Mouse (Mus musculus) gastrocnemius, postnatal 10 days (tissue): ENCODE results near the gene Smim27. TPM values are rescaled to one million over a fixed set of nuclear protein-coding genes. Genes with fewer than 3 reads are reported as not detected.
A peak's percentile ranks its signal among the peaks of the same experiment; 100 is the strongest.

Experiments
- DNase-seq: peaks from one replicate; pipeline ENCODE4 v3.0.0; 2021; ENCODE audit warnings: mixed read lengths
- long read RNA-seq, 2 experiments: library from polyadenylated mRNA; stranded (forward); transcript quantifications; one replicate each; pipeline ENCODE4 v2.0.0; 2021
- total RNA-seq, 2 experiments: library from RNA; stranded (reverse); gene quantifications; 2 replicates each; pipeline ENCODE4 v1.2.3; 2021

Gene Smim27
- 10 to 100 TPM; 46.8 to 64.0 TPM for total RNA-seq
- long read RNA-seq, experiment 1, transcript Smim27-201 (2 exons, 1,044 nt) = major isoform, 19 of 19 reads
- long read RNA-seq, experiment 1, partial matches to known transcripts = 0 of 19 reads
- long read RNA-seq, experiment 1, other reads (novel, unspliced or antisense) = 0 of 19 reads
- long read RNA-seq, experiment 2, transcript Smim27-201 (2 exons, 1,044 nt) = major isoform, 13 of 13 reads
- long read RNA-seq, experiment 2, partial matches to known transcripts = 0 of 13 reads
- long read RNA-seq, experiment 2, other reads (novel, unspliced or antisense) = 0 of 13 reads

GRCm38 (mm10) chr4:40269430-40270032, at the start of gene Smim27, which contains the start of gene Topors:
Smim27 (plus strand) TSS chr4:40269579.
Topors (minus strand) TSS chr4:40269850.
- DNase-seq = peak; percentile 90

DNA sequence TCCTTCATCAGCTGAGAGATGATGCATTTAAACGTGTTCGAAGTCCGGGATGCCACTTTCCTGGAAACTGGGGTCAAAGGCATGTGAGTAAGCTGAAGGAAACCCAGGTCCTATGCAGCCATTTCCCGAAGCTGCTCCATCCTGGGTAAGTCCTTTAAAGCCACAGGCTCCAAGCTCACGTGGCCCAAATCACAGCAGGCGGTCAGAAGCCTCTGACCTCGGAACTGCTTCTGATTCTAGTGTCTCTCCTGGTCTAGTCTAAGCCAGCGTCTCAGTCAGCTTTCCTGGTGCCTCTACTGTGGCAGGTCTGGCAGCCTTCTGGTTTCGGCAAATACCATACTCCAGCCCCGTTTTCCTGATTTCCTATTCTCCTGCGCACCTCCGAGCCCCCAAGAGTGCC, 48.9 kb upstream of the Smim27 start:
- DNase-seq = no peak

GRCm38 (mm10) chr4:40221004-40221760, 48.2 kb upstream of the Smim27 start:
- no peak for DNase-seq

DNA sequence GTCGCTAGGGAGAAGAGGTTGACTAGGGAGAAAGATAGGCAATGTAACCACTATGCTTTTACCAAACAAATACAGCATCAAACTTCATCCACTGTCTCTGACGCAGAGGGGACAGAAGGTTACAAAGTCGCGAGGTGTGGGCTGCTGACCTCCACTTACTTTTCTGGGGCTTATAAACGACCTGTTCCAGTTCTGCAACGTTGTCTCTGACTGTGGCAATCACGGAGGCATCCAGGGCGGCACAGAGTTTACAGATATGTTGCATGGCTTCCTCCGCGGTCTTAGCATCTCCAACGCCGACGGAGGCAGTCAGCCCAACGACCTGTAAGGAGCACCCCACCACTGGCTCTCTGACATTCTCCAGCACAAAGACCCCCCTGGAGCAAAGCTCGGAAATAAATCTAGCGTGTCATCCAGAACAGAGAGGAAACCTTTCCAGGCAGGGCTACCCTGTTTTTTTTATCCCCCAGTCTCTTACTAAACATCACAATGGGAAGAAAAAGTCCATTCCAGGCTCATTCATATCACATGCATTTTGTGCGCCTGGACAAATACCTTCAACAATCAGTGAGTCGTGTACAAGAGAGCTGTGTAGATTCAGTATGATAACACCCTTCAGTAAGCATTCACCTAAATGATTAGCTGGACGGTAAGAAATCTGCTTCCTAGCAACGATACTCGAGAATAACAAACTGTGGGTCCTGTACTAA, 47.3 kb upstream of the Smim27 start:
- DNase-seq = no peak

- no peak for DNase-seq
Measured at GRCm38 (mm10) chr4:40226095-40226494, 43.3 kb upstream of the Smim27 start.

DNA sequence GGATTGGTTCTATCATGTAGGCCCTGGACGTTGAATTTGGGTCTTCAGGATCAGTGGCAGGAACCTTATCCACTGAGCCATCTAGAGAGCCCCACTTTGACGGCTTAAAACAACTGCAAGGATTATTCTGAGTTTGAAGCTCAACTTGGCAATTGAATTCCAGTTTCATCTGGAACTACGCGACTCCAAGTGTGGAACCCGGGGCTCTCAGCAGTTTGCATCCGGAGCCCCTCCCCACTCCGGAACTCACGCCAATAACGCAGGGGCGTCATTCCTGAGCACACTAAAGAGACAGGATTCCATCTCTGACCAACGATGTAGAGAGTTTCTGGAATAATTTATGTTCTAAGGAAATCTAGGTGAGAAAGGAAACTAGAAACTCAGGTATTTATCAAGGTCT, 42.2 kb upstream of the Smim27 start:
- no peak for DNase-seq

DNA sequence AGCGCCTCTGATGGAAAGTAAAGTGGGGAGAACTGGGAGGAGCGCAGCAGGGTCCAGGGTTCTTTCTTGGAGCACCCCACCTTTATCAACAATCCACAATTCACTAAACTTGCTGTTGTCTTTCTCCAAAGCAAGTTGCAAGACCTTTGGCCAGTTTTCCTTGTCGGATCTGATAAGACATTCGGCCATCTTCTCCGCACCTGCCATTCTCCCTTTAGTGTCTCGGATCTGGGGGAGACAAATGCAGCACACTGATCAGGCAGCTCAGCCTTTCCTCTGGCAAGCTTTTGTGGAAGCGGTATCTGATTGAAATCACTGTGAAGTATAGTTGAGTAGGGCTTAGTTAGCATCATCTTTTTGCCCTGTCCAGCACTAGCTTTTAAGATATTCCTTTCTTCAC, 41.5 kb upstream of the Smim27 start:
- no peak for DNase-seq

DNA sequence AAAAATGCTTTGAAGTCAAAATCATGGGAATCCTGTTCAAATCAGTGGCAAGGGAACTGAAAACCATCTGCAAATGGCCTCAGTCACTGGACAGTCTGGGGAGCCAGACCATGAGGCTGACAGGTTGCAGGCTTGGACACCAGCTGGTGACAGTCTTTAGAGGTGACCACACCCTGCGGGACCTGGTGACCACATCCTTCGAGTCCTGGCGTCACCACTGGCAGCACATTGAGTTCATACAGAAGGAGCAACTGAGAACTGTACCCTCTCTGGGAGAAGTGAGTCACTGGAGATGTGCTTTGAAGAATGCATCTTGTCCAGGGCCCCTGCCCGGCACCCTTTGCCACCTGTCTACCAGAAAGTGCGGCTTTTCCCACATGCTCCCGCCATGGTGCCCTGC, 39.7 kb upstream of the Smim27 start:
- DNase-seq = no peak

DNA sequence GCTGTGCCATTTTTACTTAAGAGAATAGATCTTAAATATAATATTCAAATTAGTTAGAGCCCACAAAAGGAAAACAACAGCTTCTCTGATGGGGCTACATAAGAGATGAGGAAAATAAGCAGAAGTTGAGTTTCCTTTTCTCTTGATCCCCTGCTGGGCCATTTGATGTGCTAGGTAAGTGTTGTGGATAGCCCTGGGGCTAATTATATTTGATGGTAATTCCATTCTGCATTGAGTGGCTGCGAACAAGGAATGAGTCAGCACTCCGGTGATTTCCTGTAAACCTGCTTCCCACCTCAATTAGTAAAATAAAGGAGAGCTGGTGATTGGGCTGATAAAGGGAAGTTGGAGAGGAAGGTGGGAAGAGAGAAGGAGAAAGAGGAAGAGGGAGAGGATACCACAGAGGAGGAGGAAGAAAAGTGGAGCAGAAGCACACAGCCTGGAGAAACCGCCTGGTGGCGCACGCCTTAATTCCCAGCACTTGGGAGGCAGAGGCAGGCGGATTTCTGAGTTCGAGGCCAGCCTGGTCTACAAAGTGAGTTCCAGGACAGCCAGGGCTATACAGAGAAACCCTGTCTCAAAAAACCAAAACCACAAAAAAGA, 36.2 kb upstream of the Smim27 start:
- no peak for DNase-seq

- no peak for DNase-seq
Measured at GRCm38 (mm10) chr4:40234256-40234655, 35.1 kb upstream of the Smim27 start.

- DNase-seq = no peak
Measured at GRCm38 (mm10) chr4:40236829-40237228, 32.5 kb upstream of the Smim27 start.

DNA sequence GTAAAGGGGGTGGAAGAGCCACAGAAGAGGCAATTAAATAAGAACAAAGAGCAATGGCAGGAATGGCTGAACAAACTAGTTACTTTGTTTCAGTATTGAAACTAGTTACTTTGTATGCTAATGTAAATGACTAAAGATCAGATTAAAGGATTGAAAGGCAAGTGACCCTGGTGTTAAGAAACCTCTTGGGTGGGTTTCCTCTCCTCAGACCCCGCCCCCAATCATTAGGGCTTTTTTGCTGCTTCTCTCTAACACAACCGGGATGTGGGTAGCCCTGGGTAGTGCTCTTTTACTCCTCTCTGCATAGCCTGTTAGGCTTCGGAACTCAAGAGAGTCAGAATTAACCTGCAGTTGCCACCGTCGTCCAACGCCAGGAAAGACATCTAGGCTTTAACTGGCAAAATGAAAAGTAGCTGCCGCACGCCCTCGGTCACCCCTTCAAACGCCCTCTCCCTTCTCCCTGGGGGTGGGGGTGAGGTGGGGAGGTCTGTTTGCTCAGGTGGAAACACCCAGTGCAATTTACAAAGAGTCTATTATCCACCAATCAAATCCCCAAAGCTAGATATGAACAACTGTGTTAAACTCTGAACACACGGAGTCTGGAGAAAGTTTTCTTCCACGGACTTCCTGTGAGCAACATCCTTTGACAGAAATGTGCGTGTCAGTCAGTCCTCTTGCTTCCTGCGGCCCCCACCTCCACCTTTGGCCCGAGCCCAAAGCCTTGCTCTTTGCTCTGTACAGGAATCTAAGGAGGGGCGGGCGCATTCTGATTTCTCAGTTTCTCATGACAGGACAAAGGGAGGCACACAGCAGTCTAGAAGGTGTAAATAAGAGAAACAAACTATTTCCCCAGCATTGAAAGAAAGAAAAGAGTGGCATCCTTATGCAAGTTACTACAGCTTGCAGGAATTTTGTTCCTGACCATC, 30.6 kb upstream of the Smim27 start:
- peak; percentile 52 for DNase-seq

- DNase-seq = peak; percentile 17
Measured at GRCm38 (mm10) chr4:40239409-40240271, 29.7 kb upstream of the Smim27 start, which contains the start of gene Ddx58. Ddx58 (minus strand) TSS chr4:40239828.

DNA sequence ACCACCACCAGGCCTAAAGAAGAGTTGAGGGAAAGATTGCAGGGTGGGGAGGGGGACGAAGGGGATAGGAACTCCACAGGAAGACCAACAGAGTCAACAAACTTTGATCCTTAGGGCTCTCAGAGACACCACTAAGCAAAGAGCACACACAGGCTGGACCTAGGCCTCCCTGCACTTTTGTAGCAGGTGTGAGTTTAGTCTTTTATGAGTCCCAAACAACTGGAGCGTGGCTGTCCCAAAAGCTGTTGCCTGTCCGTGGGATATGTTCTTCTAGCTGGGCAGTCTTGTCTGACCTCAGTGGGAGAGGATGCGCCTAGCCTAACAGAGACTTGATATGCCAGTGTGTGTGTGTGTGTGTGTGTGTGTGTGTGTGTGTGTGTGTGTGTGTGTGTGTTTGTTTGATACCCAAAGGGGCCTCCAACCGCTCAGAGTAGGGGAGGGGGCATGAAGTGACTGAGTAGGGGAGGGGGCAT, 29.1 kb upstream of the Smim27 start:
- no peak for DNase-seq

GRCm38 (mm10) chr4:40241928-40242327, 27.5 kb upstream of the Smim27 start:
- DNase-seq = no peak

DNA sequence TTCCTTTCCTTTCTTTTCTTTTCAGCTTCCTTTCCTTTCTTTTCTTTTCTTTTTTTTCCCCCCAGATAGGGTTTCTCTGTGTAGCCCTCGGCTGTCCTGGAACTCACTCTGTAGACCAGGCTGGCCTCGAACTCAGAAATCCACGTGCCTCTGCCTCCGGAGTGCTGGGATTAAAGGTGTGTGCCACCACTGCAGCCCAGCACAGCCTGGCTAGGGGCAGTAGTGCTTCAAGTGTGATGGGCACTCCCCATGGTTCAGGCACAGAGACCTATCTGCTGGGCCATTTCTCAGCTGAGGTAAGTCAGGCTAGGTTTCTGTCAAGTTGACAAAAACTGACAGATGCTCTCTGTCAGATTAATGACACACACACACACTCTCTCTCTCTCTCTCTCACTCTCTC, 26.4 kb upstream of the Smim27 start:
- no peak for DNase-seq

- DNase-seq = no peak
Measured at GRCm38 (mm10) chr4:40244035-40244434, 25.3 kb upstream of the Smim27 start.

- no peak for DNase-seq
Measured at GRCm38 (mm10) chr4:40250984-40251383, 18.4 kb upstream of the Smim27 start.

DNA sequence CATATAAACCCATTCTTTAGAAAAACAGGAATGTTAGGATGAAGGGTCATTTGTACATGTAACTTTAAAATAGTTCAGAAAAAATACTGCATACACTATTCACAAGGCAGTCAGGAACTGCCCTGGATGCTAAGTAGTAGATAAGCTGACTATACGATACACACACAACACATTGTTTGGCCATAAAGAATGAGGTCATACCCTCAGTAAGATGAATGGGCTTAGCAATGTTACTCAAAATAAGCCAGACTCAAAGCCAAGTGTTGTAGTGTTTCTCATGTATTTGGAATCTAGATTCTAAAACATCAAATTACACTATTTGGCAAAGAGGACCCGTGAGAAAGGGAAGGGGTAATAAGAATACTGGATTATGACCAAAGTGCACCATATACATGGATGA, 15.6 kb upstream of the Smim27 start:
- no peak for DNase-seq
